Mouse (Mus musculus) embryo, embryonic 10 days (tissue): ENCODE data around the gene Ikzf4.

Experiments
- DNase-seq: peaks from one replicate; pipeline ENCODE4 v3.0.0-alpha.2; 2015; ENCODE audit warnings: low spot score

Gene Ikzf4

DNA sequence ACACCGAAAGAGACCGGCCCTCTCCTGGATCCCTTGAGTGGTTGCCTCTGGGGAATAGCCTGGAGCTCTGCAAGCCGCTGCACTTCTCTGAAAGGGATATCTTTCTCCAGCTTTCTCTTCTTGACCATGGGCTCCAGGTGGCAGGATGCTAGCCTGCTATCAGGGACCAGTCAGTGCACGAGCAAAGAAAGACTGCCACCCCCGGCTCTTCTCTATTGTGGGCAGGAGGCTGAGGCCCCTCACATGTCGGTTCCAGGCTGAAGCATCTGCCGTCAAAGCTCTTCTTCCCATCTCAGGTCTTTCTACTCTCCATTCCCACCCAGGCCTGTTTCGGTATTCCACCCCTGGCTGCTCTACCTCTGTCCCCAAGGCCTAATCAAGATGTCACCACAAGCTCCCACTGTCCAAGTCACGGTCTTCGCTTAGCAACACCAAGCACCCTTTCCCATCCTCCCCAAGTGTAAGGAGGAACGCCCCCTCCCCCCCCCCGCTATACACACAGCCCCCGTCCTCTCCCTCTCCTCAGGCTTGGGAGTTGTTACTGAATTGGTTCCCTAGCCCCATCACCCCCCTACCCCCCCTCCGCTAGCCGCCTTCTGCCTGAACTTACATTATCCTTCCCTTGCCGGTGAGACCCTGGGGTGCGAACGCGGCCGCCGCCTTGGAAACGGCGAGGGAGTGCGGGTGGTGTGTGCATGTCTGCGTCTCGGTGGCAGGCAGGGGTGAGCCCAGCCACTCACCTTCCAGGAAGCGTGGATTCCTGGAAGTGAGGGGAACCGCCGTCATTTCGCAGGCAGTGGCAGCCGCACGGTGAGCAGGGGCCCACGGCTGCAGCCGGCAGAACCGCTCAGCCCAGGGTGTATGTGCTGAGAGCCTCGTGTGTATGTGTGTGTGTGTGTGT lies at the start of gene Ikzf4:
Ikzf4 (minus strand) TSS at position 881 of the 901 bp plus-strand sequence.
- peak; percentile 61 for DNase-seq

- DNase-seq = no peak
Measured at GRCm38 (mm10) chr10:128695411-128695991, 49.7 kb upstream of the Ikzf4 start.

DNA sequence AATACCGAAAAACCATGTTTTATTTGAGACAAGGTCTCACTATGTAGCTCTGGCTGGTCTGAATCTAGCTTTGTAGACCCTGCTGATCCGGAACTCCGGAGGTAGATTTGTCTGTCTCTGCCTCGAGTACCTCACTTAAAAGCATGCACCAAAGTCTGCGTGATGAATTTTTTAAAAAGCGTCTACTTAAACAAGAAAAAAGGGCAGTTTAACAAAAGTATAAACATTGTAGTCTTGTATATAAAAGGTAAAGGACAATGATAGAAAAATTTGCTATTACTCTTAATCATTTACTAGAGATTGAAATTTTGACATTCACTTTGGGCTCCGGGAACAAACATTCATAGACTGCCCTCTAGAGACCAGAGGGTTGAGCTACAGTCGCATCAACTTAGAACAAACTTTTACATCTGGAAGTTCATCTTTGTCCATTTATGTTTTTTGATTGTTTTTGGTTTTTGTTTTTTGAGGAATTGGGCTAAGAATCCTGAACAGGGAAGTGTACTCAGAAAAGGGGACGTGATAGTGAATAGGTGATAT lies 28.7 kb upstream of the Ikzf4 start:
- DNase-seq = peak; percentile 63

DNA sequence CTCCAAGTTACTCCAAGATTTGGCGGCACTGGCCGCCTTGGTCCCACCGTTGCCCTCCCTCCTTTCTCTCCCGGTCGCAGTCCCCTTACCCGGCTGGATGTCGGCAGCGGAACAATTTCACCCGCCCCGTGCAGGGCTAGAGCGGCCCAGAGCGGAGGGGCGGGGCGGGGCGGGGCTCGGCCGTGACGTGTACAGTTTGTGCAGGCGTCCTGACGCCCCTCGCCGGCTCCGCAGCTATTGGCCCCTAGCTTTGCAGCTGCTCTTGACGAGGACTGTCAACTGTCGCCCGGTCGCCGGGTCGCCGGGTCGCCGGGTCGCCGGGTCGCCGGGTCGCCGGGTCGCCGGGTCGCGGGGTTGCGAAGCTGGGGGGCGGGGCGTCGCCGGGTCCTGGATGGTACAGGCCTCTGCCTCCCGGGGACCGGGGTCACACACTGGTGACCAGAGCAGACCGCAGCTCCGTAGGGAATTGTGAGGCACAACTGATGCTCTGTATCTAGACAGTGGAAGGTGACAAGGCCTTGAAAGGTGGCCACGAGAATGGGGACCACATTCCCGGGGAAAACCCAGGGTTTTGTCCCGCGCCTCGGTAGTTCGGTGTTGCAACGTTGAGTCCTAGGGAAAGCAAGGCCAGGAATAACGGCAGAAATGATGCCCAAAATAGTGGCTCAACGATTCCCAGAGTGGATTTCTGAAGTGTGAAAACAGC lies 28.1 kb upstream of the Ikzf4 start, which contains the start of gene Suox:
Suox (minus strand) TSS at position 311 of the 706 bp plus-strand sequence.
- DNase-seq = peak; percentile 93

DNA sequence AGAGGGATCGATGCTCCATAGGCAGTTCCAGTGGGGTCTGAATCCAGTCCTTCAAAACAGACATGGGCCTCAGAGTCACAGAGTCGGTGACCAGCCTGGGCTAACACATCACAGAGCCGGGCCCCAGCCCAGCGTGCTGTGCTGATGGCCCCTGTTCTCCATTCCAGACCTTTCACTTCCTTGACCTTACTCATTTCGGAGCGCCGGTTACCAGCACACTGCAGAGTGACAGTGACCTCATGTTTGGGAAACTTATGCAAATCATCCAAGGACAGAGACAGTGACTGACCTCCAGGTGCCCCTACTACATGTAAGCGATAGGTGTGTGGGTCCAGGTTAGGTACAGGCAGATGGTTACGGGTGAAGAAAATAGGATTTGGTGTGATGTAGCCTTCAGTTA lies 25.4 kb upstream of the Ikzf4 start:
- DNase-seq = no peak

DNA sequence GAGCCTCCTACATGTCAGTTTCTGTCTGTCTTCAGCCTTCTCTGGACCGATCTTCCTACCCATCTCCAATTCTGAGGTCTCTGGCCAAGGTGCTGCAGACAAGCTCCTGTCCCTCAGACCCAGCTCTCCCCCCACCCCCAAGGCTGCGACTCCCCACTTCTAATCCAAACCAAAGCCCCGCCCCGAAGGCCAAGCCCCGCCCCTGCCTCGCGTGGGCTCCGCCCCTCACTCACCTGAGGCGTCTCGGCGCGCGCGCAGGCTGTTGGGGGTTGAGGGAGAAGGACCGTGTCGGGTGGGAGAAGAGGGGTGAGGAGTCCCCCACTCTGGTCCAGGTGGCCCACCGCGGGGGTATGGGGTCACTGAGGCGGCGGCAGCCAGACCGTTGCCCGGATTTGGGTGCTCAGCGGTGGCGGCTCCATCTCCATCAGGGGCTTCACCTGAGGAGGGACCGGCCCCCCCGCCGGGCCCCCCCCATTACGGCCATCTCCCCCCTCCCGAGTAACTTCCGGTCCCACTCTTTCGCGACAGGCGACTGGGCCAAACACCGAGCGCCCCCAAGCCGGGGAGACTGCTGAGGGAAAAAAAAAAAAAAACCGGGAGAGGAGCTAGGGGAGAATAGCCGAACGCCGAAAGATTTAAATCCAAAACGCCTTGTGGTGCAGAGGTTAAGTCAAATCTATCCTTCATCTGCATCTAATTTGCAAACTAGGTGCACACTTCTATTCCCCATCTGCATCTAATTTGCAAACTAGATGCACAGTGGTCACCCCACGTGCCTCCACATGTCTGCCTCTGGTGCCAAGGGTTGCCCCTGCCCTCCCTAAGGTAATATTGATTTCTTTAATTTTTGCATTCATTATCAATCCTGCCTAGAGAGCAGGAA lies 23.2 kb upstream of the Ikzf4 start:
- peak; percentile 47 for DNase-seq

DNA sequence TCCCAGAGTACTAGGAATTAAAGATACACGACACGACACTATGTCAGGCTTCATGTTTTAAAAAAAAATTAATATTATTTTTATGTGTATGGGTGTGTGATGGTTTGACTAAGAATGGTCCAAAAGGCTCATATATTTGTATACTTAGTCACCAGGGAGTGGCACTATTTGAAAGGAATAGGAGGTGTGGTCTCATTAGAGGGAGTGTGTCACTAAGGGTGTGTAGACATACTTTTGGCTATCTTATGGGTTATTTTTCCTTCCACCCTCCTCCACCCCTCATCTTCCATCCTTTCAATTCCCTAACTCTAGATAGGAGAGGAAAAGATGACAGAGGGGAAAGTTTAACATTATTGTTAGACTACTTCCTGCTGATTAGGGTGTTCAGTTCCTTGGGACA lies 20.0 kb upstream of the Ikzf4 start:
- DNase-seq = no peak

GRCm38 (mm10) chr10:128665307-128665706 lies 19.5 kb upstream of the Ikzf4 start:
- DNase-seq = no peak

- no peak for DNase-seq
Measured at GRCm38 (mm10) chr10:128664808-128665207, 19.0 kb upstream of the Ikzf4 start.

DNA sequence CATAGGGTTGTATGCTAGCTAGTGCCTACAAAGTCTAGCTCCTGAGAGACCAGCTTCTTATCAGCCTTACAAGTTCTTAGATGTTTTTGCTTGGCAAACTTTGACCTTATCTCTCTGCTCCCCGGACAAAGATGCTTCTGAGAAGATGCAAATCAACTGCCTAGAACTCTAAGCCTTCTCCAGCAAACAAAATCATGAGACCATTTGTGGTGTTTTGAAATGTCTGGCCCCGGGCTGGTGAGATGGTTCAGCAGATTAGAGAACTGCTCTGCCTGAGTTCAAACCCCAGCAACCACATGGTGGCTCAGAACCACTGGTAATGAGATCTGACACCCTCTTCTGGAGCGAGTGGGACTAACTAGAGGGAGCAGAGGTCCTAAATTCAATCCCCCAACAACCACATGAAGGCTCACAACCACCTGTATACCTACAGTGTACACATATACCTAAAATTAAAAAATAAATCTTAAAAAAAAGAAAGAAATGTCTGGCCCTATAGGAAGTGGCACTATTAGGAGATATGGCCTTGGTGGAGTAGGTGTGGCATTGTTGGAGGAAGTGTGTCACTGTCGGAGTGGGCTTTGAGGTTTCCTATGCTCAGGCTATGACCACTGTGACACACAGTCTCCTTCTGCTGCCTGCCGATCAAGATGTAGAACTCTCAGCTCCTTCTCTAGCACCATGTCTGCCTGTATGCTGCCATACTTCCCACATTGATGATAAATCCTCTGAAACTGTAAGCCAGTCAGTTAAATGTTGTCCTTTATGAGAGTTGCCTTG lies 17.8 kb upstream of the Ikzf4 start:
- DNase-seq = no peak

GRCm38 (mm10) chr10:128662465-128662864 lies 16.7 kb upstream of the Ikzf4 start:
- DNase-seq = no peak

- DNase-seq = no peak
Measured at GRCm38 (mm10) chr10:128659490-128659889, 13.7 kb upstream of the Ikzf4 start.

GRCm38 (mm10) chr10:128657844-128658243 lies 12.1 kb upstream of the Ikzf4 start:
- no peak for DNase-seq

DNA sequence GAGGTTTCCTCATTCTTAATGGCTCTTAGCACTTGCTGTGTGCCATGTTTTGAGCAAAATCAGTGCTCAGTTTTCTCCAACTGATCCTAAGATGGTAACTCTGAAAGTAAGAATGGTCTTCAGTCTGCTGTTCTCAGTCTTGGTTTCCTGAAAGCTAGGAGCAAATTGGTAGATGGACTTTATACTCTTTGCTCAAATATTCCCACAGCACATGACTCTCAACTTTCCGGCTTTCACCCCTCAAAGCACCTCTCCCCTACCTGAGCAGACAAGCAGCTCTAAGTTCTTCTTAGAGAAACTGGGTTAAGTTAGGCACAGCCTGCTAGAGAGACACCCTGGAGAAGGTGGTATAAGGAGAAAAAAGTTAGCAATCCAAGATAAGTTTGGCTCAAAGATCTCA lies 10.9 kb upstream of the Ikzf4 start:
- DNase-seq = no peak

- no peak for DNase-seq
Measured at GRCm38 (mm10) chr10:128655254-128655653, 9.5 kb upstream of the Ikzf4 start.

DNA sequence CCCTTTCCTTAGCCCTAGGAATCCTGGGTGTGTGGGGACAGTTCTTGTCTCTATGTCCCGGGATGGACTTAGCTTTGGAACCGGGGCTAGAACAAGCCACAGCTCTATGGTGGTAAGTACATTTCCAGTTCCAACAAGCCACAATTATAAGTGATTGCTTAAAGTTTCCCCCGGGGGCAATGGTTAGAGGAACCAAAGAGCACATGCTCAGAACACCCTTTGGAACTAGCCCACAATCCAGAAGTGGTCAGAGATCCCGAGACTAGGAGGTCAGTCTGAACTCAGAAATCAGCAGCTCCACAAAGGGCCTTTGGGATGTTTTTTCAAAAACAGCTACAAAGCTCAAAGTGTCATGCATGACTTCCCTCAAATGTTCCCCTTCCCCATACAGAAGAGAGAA lies 8.1 kb upstream of the Ikzf4 start:
- DNase-seq = no peak

DNA sequence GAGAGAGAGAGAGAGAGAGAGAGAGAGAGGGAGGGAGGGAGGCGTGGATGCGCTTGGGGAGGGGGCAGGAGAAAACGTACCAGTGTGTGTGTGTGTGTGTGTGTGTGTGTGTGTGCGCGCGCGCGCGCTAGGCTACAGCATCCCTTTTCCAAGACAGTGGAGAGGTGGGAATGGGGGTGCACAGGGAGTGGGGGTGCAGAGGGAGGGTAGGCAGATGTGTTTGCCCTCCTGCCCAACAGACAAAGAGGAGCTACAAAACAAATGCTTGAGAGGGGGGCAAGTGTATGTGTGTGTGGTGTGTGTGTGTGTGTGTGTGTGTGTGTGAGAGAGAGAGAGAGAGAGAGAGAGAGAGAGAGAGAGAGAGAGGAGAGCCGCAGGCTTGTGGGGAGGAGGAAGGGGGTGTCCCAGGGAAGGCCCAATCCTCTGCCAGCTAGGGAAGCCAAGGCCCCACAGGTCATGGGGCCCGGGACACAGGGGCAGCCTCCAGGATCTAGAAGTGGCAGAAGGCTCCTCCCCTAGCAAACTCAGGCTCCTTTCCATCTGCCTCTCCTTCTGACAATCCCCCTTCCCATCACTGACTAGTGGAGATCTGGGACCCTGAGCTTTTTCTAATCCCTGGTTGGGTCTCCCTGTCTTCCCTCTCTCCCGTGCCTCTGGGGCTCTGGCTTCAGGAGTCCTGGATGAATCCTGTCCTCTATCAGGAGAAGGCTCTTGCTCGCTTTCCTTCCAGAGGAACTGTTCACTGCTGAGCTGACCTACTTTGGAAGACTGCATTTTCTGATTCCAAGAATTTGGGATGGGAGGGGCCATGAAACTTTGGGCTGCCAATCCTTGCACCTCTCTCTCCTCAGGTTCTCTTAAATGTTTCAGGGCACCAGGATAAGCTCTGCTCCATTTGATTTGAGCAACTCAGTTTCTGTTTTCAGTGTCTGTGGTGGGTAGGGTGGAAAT lies 623 bp upstream of the Ikzf4 start:
- peak; percentile 62 for DNase-seq

GRCm38 (mm10) chr10:128642749-128643148 lies 3.0 kb downstream of the Ikzf4 start:
- no peak for DNase-seq

DNA sequence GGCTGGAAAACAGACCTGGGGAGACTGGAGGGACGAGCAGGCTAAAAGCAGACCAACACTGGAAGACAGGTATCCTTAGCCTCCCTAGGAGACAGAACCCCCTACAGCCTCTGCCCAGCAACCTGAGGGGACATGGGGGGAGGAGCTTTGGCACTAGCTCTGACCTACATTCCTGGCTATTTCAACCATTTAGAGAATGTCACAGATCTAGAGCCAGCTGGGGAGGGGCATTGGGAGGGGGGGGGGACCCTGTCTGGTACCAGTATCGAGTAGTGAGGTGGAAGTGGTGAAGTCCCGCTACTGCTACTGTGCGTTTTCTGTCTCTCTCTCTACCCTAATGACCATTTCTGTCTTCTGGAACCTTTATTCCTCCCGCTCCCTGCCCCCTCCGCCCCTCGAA lies 3.9 kb downstream of the Ikzf4 start:
- no peak for DNase-seq

DNA sequence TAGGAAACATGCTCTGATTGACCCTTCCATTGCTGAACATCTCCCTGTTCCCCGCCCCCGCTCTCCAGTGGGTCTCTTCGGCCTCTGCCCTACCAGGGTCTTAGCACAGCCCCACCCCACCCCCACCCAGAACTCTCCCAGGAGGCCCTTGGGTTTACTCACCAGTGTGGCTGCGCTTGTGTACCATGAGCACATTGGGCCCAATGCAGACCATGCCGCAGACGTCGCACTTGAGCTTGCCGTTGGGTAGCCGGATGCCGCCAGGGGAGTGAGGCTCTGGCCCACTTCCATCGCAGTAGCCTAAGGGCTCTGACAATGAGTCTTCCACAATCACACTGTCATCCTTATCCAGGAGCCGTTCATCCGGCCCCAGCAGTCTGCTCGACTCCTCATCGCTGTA lies 4.9 kb downstream of the Ikzf4 start:
- no peak for DNase-seq
